Mouse (Mus musculus) liver, embryonic 14.5 days (tissue): ENCODE results near the gene Tpr. TPM values are rescaled to one million over a fixed set of nuclear protein-coding genes. Genes with fewer than 3 reads are reported as not detected.

Experiments used
- ATAC-seq: fragments of 200-750 bp; cut with Nextera tagmentation; 2 replicates; pipeline ENCODE4 v1.8.0; 2017; ENCODE audit warnings: moderate number of reproducible peaks, mild to moderate bottlenecking, moderate library complexity; ENCODE audit not compliant: insufficient read depth
- DNase-seq, 3 experiments: peaks; one replicate each; pipeline ENCODE4 v3.0.0-alpha.2; 2012 to 2013; ENCODE audit warnings: low read depth in 3 of 3, low spot score in 3 of 3
- H3K27ac ChIP-seq: fragments of 300-500 bp; sonication (generic); 2 replicates; pipeline ENCODE4 v1.5.1; 2014; ENCODE audit warnings: moderate library complexity, mild to moderate bottlenecking, control low read depth, inconsistent platforms
- H3K27me3 ChIP-seq: fragments of 300-500 bp; sonication (generic); 2 replicates; pipeline ENCODE4 v1.6.1; 2014; ENCODE audit warnings: mild to moderate bottlenecking, low read length, moderate library complexity; ENCODE audit not compliant: control insufficient read depth, insufficient read depth
- H3K36me3 ChIP-seq: fragments of 300-500 bp; sonication (generic); replicated peaks from 2 replicates; pipeline ENCODE4 v1.6.1; 2014; ENCODE audit warnings: low read depth; ENCODE audit not compliant: control insufficient read depth, insufficient read depth
- H3K4me1 ChIP-seq, 2 experiments: fragments of 200-500 bp in 1 of 2; fragments of 300-500 bp in 1 of 2; sonication (generic) in 1 of 2; replicated peaks; 2 replicates each; pipeline ENCODE4 v1.6.1; 2012 to 2014; ENCODE audit warnings: antibody characterized with exemption in 1 of 2, inconsistent platforms in 1 of 2, low read length in 1 of 2; ENCODE audit not compliant: control insufficient read depth in 2 of 2, insufficient read depth in 2 of 2
- H3K4me2 ChIP-seq: fragments of 300-500 bp; sonication (generic); 2 replicates; pipeline ENCODE4 v1.6.1; 2014; ENCODE audit warnings: low read depth, mild to moderate bottlenecking, control low read depth, moderate library complexity
- H3K4me3 ChIP-seq, 2 experiments: fragments of 200-500 bp in 1 of 2; fragments of 300-500 bp in 1 of 2; sonication (generic) in 1 of 2; 2 replicates each; pipeline ENCODE4 v1.5.1; 2012 to 2014; ENCODE audit warnings: low read depth in 2 of 2, low read length in 2 of 2, mild to moderate bottlenecking in 2 of 2, control low read depth in 1 of 2, inconsistent platforms in 1 of 2, moderate library complexity in 1 of 2; ENCODE audit not compliant: insufficient read depth in 1 of 2
- H3K9ac ChIP-seq: fragments of 300-500 bp; sonication (generic); replicated peaks from 2 replicates; pipeline ENCODE4 v1.6.1; 2014; ENCODE audit warnings: mild to moderate bottlenecking, control low read depth, moderate library complexity
- H3K9me3 ChIP-seq: fragments of 300-500 bp; sonication (generic); 2 replicates; pipeline ENCODE4 v1.6.1; 2016; ENCODE audit warnings: low read length, mixed read lengths; ENCODE audit not compliant: control insufficient read depth
- CTCF ChIP-seq: IDR thresholded peaks from 2 replicates; pipeline ENCODE4 v1.5.1; 2016; ENCODE audit warnings: antibody characterized with exemption, low read depth, control low read depth
- EP300 ChIP-seq: IDR thresholded peaks from 2 replicates; pipeline ENCODE4 v1.6.1; 2016; ENCODE audit warnings: antibody characterized with exemption, low read depth
- WGBS: fragments of 180-500 bp; shearing (Covaris S2); extraction: QIAGEN DNeasy Blood & Tissue Kit; methylation state at CpG from one replicate; pipeline ENCODE4 v1.1.7; 2014; ENCODE audit not compliant: insufficient replicate concordance; 5-methylcytosine and 5-hydroxymethylcytosine counted together
- polyA plus RNA-seq, 2 experiments: library from polyadenylated mRNA; depleted of rRNA in 1 of 2; stranded (reverse) in 1 of 2; unstranded in 1 of 2; fragments of >200 nt; fragmentation: Nextera tagmentation in 1 of 2; extraction: Ambion mirVana in 1 of 2; gene quantifications; 2 replicates each; pipeline versions ENCODE4 v1.2.1 to v1.2.3; 2012 to 2014

Tpr gene
- polyA plus RNA-seq, 2 experiments, result 64.0 to 71.4 TPM

DNA sequence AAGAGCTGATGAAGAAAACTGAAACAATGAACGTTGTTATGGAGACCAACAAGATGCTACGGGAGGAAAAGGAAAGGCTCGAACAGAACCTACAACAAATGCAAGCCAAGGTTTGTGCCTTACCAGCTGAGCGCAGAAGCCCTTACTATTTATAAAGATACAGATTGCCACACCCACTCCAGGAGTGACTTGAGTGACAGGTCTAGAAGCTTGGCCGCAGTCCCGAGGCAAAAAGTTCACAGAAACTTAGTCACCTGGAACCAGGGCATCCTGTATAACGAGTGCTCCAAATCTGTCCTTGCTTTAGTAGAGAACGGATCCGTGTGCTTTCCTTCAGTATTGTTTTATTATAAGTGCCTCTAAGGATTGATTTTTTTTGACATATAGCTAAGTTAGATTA, 33.0 kb downstream of the Tpr start:
- DNase-seq (no peak), ATAC-seq (no peak)
- Histone ChIP-seq H3K27me3 (no peaks in the 10 kb centered on the region), H3K4me3 (no peak overlapping the region), H3K4me1 (no peaks in the 10 kb centered on the region), H3K27ac (no peak overlapping the region), H3K4me2 (no peak overlapping the region), H3K9ac (no peak overlapping the region), H3K9me3 (no peaks in the 10 kb centered on the region), H3K36me3 (peaks cover 80% of the 10 kb centered on the region)
- TF ChIP-seq EP300, result no peak
- no peak for TF ChIP-seq CTCF
- WGBS, result 79% methylated on average over 9 of the region's 9 CpGs

DNA sequence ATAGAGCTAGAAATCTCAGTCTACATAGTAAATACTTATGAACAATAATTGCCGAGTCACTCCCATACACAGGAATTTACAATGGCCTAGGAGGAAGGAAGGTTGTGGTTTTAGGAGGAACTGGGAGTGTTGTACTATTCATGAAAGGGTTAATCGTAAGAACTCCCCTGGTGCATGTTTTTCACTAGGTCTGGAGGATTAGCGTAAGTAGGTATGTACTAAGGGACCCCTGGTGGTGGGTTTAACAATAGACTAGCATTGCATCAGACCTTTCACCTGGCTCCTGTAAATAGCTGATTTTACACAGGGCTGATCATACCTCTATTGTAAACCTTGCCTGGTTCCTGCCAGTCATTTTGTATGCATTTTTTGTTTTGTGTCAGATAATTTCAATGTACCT, 33.6 kb downstream of the Tpr start:
- TF ChIP-seq CTCF (no peak), EP300 (no peak)
- Histone ChIP-seq H3K27ac (no peak overlapping the region), H3K4me2 (no peak overlapping the region), H3K9me3 (no peaks in the 10 kb centered on the region), H3K9ac (no peak overlapping the region), H3K4me3 (no peak overlapping the region), H3K36me3 (peaks cover 84% of the 10 kb centered on the region), H3K4me1 (no peaks in the 10 kb centered on the region), H3K27me3 (no peaks in the 10 kb centered on the region)
- DNase-seq, result no peak
- WGBS, result 63% methylated on average over 3 of the region's 3 CpGs
- ATAC-seq, result no peak

DNA sequence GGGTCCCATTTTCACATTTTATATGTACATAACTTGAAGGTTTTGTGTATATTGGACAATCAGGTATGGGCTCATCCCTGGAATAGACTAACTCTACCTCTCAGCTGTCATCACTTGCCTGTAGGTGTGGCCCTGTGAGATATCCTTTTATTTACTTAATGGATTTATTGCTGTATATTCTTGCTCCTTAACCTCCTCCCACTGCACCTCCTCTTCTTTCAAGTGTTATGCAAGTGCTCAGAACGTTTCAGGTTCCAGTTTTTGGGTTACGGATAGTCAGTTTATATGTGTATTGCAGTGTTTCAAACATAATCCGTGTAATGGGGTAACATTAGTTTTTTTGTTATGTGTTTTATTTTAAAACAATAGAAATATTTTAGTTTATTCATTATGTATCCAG, 46.0 kb downstream of the Tpr start:
- Histone ChIP-seq H3K4me3 (no peak overlapping the region), H3K4me1 (no peaks in the 10 kb centered on the region), H3K9me3 (no peaks in the 10 kb centered on the region), H3K9ac (no peak overlapping the region), H3K36me3 (peaks cover 70% of the 10 kb centered on the region), H3K27me3 (no peaks in the 10 kb centered on the region), H3K27ac (no peak overlapping the region), H3K4me2 (no peak overlapping the region)
- 79% methylated on average over 3 of the region's 3 CpGs for WGBS
- no peak for TF ChIP-seq EP300
- TF ChIP-seq CTCF, result no peak
- ATAC-seq, result no peak
- DNase-seq, result no peak

DNA sequence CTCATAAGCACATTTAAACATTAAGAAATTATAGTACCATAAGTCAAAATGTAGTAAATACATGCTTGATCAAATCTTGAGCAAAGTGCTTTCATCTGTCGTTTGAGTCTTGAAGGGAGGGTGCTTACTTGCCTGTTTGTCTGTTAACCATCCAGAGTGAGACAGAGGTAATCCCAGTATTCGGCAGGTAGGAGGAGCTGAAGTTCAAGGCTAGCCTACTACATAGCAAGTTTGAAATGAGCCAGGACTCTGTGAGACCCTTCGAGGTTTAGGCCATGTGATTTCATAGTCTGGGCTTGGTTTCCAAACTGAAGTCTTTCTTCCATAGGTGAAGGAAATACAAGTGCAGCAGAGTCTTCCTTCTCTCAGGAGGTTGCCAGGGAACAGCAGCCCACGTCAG, 49.1 kb downstream of the Tpr start:
- Histone ChIP-seq H3K27me3 (no peaks in the 10 kb centered on the region), H3K4me2 (no peak overlapping the region), H3K36me3 (peaks cover 66% of the 10 kb centered on the region), H3K9ac (no peak overlapping the region), H3K9me3 (no peaks in the 10 kb centered on the region), H3K4me3 (no peak overlapping the region), H3K4me1 (no peaks in the 10 kb centered on the region), H3K27ac (no peak overlapping the region)
- no peak for ATAC-seq
- TF ChIP-seq EP300, result no peak
- no peak for TF ChIP-seq CTCF
- WGBS, result 73% methylated on average over 4 of the region's 4 CpGs
- DNase-seq, result no peak

DNA sequence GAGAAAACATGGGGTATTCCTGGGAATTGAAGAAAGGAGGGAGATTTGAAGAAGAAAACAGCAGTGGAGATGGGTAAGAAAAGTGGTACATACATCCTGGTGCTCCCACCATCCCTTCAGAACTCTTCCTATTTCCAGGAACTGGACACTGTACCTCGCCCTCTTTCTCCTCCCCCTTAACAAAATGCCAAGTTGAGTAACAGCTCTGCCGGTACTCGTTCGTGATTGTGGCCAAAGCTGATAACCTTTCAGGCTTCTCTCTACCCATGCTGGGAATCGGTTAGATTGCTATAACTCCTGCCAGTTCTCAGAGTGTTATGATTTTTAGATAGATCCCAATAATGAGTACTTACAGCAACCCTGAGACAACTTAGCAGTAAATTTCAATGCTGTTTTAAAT, 66.3 kb downstream of the Tpr start:
- peaks cover 0 to 6% of the 10 kb centered on the region in 2 experiments; a peak in 1 of 4 replicates for H3K4me1 ChIP-seq
- TF ChIP-seq EP300, result no peak
- no peak overlapping the region for H3K27ac ChIP-seq
- H3K36me3 ChIP-seq, result no peaks in the 10 kb centered on the region
- no peak overlapping the region for H3K9ac ChIP-seq
- DNase-seq, result no peak
- ATAC-seq, result no peak
- H3K9me3 ChIP-seq, result no peaks in the 10 kb centered on the region
- H3K27me3 ChIP-seq, result no peaks in the 10 kb centered on the region
- H3K4me2 ChIP-seq, result no peak overlapping the region
- no peak overlapping the region for H3K4me3 ChIP-seq
- WGBS, result 9% methylated on average over 5 of the region's 5 CpGs

DNA sequence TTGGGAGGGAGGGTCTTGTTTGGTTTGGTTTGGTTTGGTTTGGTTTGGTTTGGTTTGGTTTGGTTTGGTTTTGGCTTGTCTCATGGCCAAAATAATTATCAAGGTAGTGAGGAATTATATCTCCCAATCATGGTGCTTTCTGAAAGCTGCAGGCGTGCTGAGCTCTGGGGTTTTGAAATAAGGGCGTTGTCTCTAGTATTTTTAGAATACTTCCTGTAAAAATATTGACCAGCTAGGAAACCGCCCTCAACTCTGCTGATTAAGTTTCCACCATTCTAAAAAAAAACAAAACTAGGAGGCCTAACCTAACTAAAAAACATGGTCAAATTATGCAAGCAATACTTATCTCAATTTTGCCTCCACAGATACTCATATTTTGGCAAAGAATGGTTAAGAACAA, 67.0 kb downstream of the Tpr start:
- Histone ChIP-seq H3K4me1 (peaks cover 0 to 6% of the 10 kb centered on the region in 2 experiments; a peak in 1 of 4 replicates), H3K36me3 (no peaks in the 10 kb centered on the region), H3K9me3 (no peaks in the 10 kb centered on the region), H3K27me3 (no peaks in the 10 kb centered on the region), H3K4me2 (no peak overlapping the region), H3K9ac (no peak overlapping the region), H3K4me3 (no peak overlapping the region), H3K27ac (no peak overlapping the region)
- TF ChIP-seq EP300 (no peak), CTCF (no peak)
- DNase-seq (no peak), ATAC-seq (no peak)
- WGBS, result 15% methylated on average over 3 of the region's 3 CpGs
